Mouse (Mus musculus) limb, embryonic 10.5 days (tissue): ENCODE measurements around the gene Tgtp1. TPM values are rescaled to one million over a fixed set of nuclear protein-coding genes. Genes with fewer than 3 reads are reported as not detected.
"Not testable (repeated sequence)": the region's sequence is repeated elsewhere in the genome, so short reads cannot be mapped to it uniquely, and the experiment has no call there.

Source experiments
- DNase-seq: peaks from one replicate; pipeline ENCODE4 v3.0.0-alpha.2; 2017; ENCODE audit warnings: low spot score
- H3K27ac ChIP-seq: fragments of 300-500 bp; sonication (generic); 2 replicates; pipeline ENCODE4 v1.5.1; 2016; ENCODE audit warnings: mild to moderate bottlenecking
- H3K27me3 ChIP-seq: fragments of 300-500 bp; sonication (generic); 2 replicates; pipeline ENCODE4 v1.6.1; 2016; ENCODE audit warnings: low read depth, mild to moderate bottlenecking; ENCODE audit not compliant: poor library complexity, severe bottlenecking
- H3K36me3 ChIP-seq: fragments of 300-500 bp; sonication (generic); 2 replicates; pipeline ENCODE4 v1.6.1; 2016; ENCODE audit warnings: mild to moderate bottlenecking, moderate library complexity
- H3K4me1 ChIP-seq: fragments of 300-500 bp; sonication (generic); 2 replicates; pipeline ENCODE4 v1.6.1; 2016
- H3K4me3 ChIP-seq: fragments of 300-500 bp; sonication (generic); 2 replicates; pipeline ENCODE4 v1.5.1; 2016; ENCODE audit warnings: mild to moderate bottlenecking, moderate library complexity
- H3K9me3 ChIP-seq: fragments of 300-500 bp; sonication (generic); replicated peaks from 2 replicates; pipeline ENCODE4 v1.6.1; 2016; ENCODE audit warnings: mild to moderate bottlenecking
- WGBS: fragments of 180-500 bp; shearing (Covaris S2); methylation state at CpG from one replicate; pipeline ENCODE4 v1.1.7; 2016; 5-methylcytosine and 5-hydroxymethylcytosine counted together
- polyA plus RNA-seq: library from polyadenylated mRNA; unstranded; fragments of >200 nt; fragmentation: Nextera tagmentation; extraction: Ambion mirVana; gene quantifications from 2 replicates; pipeline ENCODE4 v1.2.1, GENCODE M21; 2016

Gene Tgtp1
- polyA plus RNA-seq, 1 experiment from 2014 or later, result not detected

DNA sequence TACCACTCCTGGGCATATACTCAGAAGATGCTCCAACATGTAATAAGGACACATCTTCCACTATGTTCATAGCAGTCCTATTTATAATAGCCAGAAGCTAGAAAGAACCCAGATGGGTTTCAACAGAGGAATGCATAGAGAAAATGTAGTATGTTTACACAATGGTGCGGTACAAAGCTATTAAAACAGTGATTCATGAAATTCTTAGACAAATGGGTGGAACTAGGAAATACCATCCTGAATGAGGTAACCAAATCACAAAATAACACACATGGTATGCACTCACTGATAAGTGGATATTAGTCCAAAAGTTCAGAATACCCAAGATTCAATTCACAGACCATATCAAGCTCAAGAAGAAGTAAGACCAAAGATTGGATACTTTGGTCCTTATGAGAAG lies 19.3 kb downstream of the Tgtp1 start:
- not testable (repeated sequence) for H3K4me1 ChIP-seq, H3K36me3 ChIP-seq, H3K4me3 ChIP-seq, H3K9me3 ChIP-seq, H3K27me3 ChIP-seq, H3K27ac ChIP-seq, DNase-seq
- WGBS, result no CpG with 5 or more reads among the region's 1 CpGs

DNA sequence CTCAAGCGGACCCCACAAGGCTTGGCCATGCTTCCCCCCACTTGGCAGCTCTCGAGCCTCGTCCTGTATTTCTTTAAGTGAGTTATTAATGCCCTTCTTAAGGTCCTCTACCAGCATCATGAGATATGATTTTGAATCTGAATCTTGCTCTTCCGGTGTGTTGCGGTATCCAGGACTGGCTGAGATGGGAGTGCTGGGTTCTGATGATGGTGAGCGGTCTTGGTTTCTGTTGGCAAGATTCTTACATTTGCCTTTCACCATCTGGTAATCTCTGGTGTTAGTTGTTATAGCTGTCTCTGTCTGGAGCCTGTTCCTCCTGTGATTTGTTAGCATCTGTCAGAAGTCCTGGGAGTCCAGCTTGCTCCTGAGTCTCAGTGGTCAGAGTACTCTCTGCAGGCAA lies 47.9 kb downstream of the Tgtp1 start, which contains the start of gene Psme2b:
TSS of gene Psme2b (minus strand) at position 101 of the 400 bp plus-strand sequence.
- not testable (repeated sequence) for H3K36me3 ChIP-seq, DNase-seq, H3K4me1 ChIP-seq, H3K27ac ChIP-seq, H3K27me3 ChIP-seq, H3K9me3 ChIP-seq, H3K4me3 ChIP-seq
- 97% methylated on average over 6 of the region's 6 CpGs for WGBS

DNA sequence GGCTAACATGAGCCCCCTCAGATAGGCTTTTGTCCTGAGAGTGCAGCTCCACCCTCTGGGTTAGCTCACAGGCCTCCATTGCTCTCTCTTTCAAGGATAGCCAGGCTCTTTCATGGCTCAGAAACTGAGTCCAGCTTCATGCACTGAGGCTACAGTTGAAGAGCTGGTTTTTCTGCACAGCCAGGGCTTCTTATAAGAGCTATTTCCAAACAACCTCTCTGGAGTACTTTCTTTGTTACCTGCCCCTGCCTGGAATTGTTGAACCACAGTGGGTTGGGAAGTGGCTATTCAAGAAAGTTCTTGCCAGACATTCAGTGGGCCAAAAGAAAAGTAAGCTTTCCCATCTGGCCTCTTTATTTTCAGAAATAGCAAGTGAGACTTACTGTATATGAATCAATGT lies 54.7 kb downstream of the Tgtp1 start:
- H3K27ac ChIP-seq, DNase-seq, H3K9me3 ChIP-seq, H3K27me3 ChIP-seq, H3K4me3 ChIP-seq, H3K4me1 ChIP-seq, H3K36me3 ChIP-seq: not testable (repeated sequence)

Other genes with a start within 250 kb of the Tgtp1 start
- 818 and 973 TPM in 2 replicates for gene Rack1, start 193.8 kb downstream of the Tgtp1 start, polyA plus RNA-seq
- 4.2 and 6.1 TPM in 2 replicates for gene Trim41, start 176.8 kb downstream of the Tgtp1 start, polyA plus RNA-seq
- gene Trim7, start 168.0 kb downstream of the Tgtp1 start, polyA plus RNA-seq, result 0.70 TPM in 1 of 2 replicates, not detected in the other
- 2.9 and 5.1 TPM in 2 replicates for gene Gm12184, start 167.5 kb downstream of the Tgtp1 start, polyA plus RNA-seq
- gene Irgm1, start 122.5 kb downstream of the Tgtp1 start, polyA plus RNA-seq, result 1.0 and 1.4 TPM in 2 replicates
- not detected in 2 replicates for gene Gm5431, start 92.0 kb downstream of the Tgtp1 start, polyA plus RNA-seq
- 1.1 and 2.5 TPM in 2 replicates for gene Psme2b, start 48.0 kb downstream of the Tgtp1 start, polyA plus RNA-seq
- not detected in 2 replicates for gene Olfr56, start 15.3 kb downstream of the Tgtp1 start, polyA plus RNA-seq
- 0.14 and 0.28 TPM in 2 replicates for gene 9930111J21Rik1, start 14.8 kb downstream of the Tgtp1 start, polyA plus RNA-seq
- not detected in 2 replicates for gene Gm12185, start 1.9 kb downstream of the Tgtp1 start, polyA plus RNA-seq
- gene 9930111J21Rik2, start 57.1 kb upstream of the Tgtp1 start, polyA plus RNA-seq, result 0.11 and 0.13 TPM in 2 replicates
- gene Tgtp2, start 70.0 kb upstream of the Tgtp1 start, polyA plus RNA-seq, result not detected in 2 replicates
- 0.45 and 0.49 TPM in 2 replicates for gene Ifi47, start 82.4 kb upstream of the Tgtp1 start, polyA plus RNA-seq
- gene Olfr1396, start 120.7 kb upstream of the Tgtp1 start, polyA plus RNA-seq, result not detected in 2 replicates
- gene Olfr1395, start 148.1 kb upstream of the Tgtp1 start, polyA plus RNA-seq, result not detected in 2 replicates
- not detected in 2 replicates for gene Olfr1394, start 160.2 kb upstream of the Tgtp1 start, polyA plus RNA-seq
- 0.34 TPM in 1 of 2 replicates, not detected in the other for gene Btnl9, start 193.0 kb upstream of the Tgtp1 start, polyA plus RNA-seq
- gene Zfp62, start 209.1 kb upstream of the Tgtp1 start, polyA plus RNA-seq, result 34.6 and 48.3 TPM in 2 replicates